Mouse (Mus musculus) bone marrow, adult 2 months (tissue): ENCODE measurements around the gene Pcgf5.

ENCODE experiments used
- CTCF ChIP-seq: fragments of 200-500 bp; IDR thresholded peaks from 2 replicates; pipeline ENCODE4 v1.5.1; 2011; ENCODE audit warnings: low read length, control low read depth; ENCODE audit not compliant: control insufficient read depth, insufficient read depth
- POLR2A ChIP-seq: fragments of 200-500 bp; IDR thresholded peaks from 2 replicates; pipeline ENCODE4 v1.6.1; 2011; ENCODE audit warnings: low read depth, mild to moderate bottlenecking, control low read depth, low read length, borderline replicate concordance; ENCODE audit not compliant: control insufficient read depth

- no peak for TF ChIP-seq CTCF
- TF ChIP-seq POLR2A, result no peak
Observed at GRCm38 (mm10) chr19:36364757-36365156, 16.6 kb downstream of the Pcgf5 start.
